Mouse (Mus musculus) lung, postnatal 0 days (tissue): ENCODE measurements around the gene Tmem100.

Experiments used
- CTCF ChIP-seq: IDR thresholded peaks from 2 replicates; pipeline ENCODE4 v1.5.1; 2016; ENCODE audit warnings: antibody characterized with exemption, mild to moderate bottlenecking
- EP300 ChIP-seq: IDR thresholded peaks from 2 replicates; pipeline ENCODE4 v1.6.1; 2016; ENCODE audit warnings: antibody characterized with exemption, mild to moderate bottlenecking, control low read depth

- TF ChIP-seq CTCF (no peak), EP300 (no peak)
Measured at GRCm38 (mm10) chr11:90073201-90073600, 43.1 kb downstream of the Tmem100 start.
